9 mouse cellular contexts compared by ENCODE assay signal in genomic region chr5:105492367-105493246, GRCm38 (mm10). TPM values are rescaled to one million over a fixed set of nuclear protein-coding genes. Genes with fewer than 3 reads are reported as not detected.
DNase-seq lines count a peak whose midpoint lies in the region; ATAC-seq and TF ChIP-seq lines count a peak whose summit lies in the region.
"Had no signal": no experiment of that assay in that cellular context is flagged by ENCODE, and none has a peak within 500 bp of the region (broad histone marks: within the 10 kb centered on the region; RNA-seq: fewer than 3 reads in every experiment).

No protein-coding gene starts in this region.

- 0 out of 4 replicates have a peak, but pooled peaks of 1 of the 2 experiments have one; percentile 28 for TF ChIP-seq POLR2A in MEL (IDR thresholded peaks at IDR 0.05; ENCODE audit: control insufficient read depth in 1 of 2, insufficient read depth in 1 of 2, low read depth in 1 of 2, low read length in 2 of 2, poor library complexity in 1 of 2)

- peak; percentile 60 for TF ChIP-seq RAD21 in MEL (IDR thresholded peaks at IDR 0.05; ENCODE audit: low read depth, low read length)

- no peaks in the 10 kb centered on the region for H3K9me3 ChIP-seq in hindbrain, embryonic 11.5 days (ENCODE audit: control insufficient read depth, low read length)
- no peaks in the 10 kb centered on the region for H3K9me3 ChIP-seq in hindbrain, embryonic 10.5 days
- H3K9me3 ChIP-seq in MEL (replicated peaks; ENCODE audit: insufficient read depth, low read length) = no peaks in the 10 kb centered on the region
- H3K9me3 ChIP-seq in midbrain, embryonic 13.5 days = no peaks in the 10 kb centered on the region
- no peaks in the 10 kb centered on the region for H3K9me3 ChIP-seq in liver, embryonic 11.5 days (ENCODE audit: control insufficient read depth, low read length)
- H3K9me3 ChIP-seq: neural tube, embryonic 12.5 days had no signal

- TF ChIP-seq CTCF in MEL (IDR thresholded peaks at IDR 0.05 in 2 of 3, conservative IDR thresholded peaks at IDR 0.05 in 1 of 3; ENCODE audit: control insufficient read depth in 1 of 3, insufficient read depth in 1 of 3, low read depth in 2 of 3, low read length in 3 of 3, poor library complexity in 1 of 3, severe bottlenecking in 1 of 3) = peak; percentile 52 to 68 (median 54)

- 42% methylated on average over 10 of the region's 10 CpGs for WGBS in hindbrain, embryonic 11.5 days
- WGBS in hindbrain, embryonic 10.5 days = 39% methylated on average over 10 of the region's 10 CpGs
- WGBS in midbrain, embryonic 13.5 days = 7% methylated on average over 10 of the region's 10 CpGs
- WGBS in liver, embryonic 11.5 days = 64% methylated on average over 10 of the region's 10 CpGs

- peak; percentile 74 to 84 for TF ChIP-seq EP300 in MEL (IDR thresholded peaks at IDR 0.05; ENCODE audit: low read depth in 1 of 2, low read length in 2 of 2)

- no peak overlapping the region for H3K4me3 ChIP-seq in hindbrain, embryonic 11.5 days (ENCODE audit: low read depth, low read length)
- H3K4me3 ChIP-seq in hindbrain, embryonic 10.5 days = no peak overlapping the region
- peak overlapping the region; percentile 6 to 16; a peak in 3 of 4 replicates for H3K4me3 ChIP-seq in MEL (ENCODE audit: control insufficient read depth in 1 of 2, insufficient read depth in 1 of 2, low read depth in 2 of 2, low read length in 2 of 2)
- H3K4me3 ChIP-seq in midbrain, embryonic 13.5 days (replicated peaks) = no peak overlapping the region
- no peak overlapping the region for H3K4me3 ChIP-seq in liver, embryonic 11.5 days (ENCODE audit: low read depth, low read length)
- H3K4me3 ChIP-seq: neural tube, embryonic 12.5 days had no signal

- H3K4me2 ChIP-seq in hindbrain, embryonic 11.5 days (replicated peaks; ENCODE audit: low read depth, low read length) = no peak overlapping the region
- no peak overlapping the region for H3K4me2 ChIP-seq in midbrain, embryonic 13.5 days (replicated peaks)
- H3K4me2 ChIP-seq in liver, embryonic 11.5 days = no peak overlapping the region
- H3K4me2 ChIP-seq: neural tube, embryonic 12.5 days had no signal

- no peaks in the 10 kb centered on the region for H3K36me3 ChIP-seq in hindbrain, embryonic 11.5 days (ENCODE audit: control insufficient read depth, insufficient read depth, low read length)
- peaks cover 15% of the 10 kb centered on the region for H3K36me3 ChIP-seq in hindbrain, embryonic 10.5 days
- H3K36me3 ChIP-seq in MEL (ENCODE audit: control insufficient read depth in 1 of 2, insufficient read depth in 2 of 2, low read length in 2 of 2) = peaks cover 0 to 21% of the 10 kb centered on the region in 2 experiments; a peak in 2 of 4 replicates
- 0 out of 2 replicates have a peak, but pooled peaks cover 5% of the 10 kb centered on the region for H3K36me3 ChIP-seq in midbrain, embryonic 13.5 days
- H3K36me3 ChIP-seq in liver, embryonic 11.5 days (ENCODE audit: control insufficient read depth, insufficient read depth, low read length) = no peaks in the 10 kb centered on the region
- H3K36me3 ChIP-seq: neural tube, embryonic 12.5 days had no signal

- peak; percentile 24 for DNase-seq in hindbrain, embryonic 11.5 days (ENCODE audit: low spot score)
- no peak for DNase-seq in hindbrain, embryonic 10.5 days (ENCODE audit: low spot score)
- peak; percentile 89 for DNase-seq in MEL (ENCODE audit: low read depth, low spot score)
- peak; percentile 55 to 57 for DNase-seq in cerebellum, postnatal 36 days
- DNase-seq in kidney, adult 9 months = peak; percentile 57
- no peak for DNase-seq in frontal cortex, postnatal 10 days (ENCODE audit: low spot score in 2 of 2)
- no peak for DNase-seq in liver, embryonic 11.5 days (ENCODE audit: low spot score)

- ATAC-seq in hindbrain, embryonic 11.5 days (ENCODE audit: low FRiP score) = no peak
- peak; percentile 49 for ATAC-seq in midbrain, embryonic 13.5 days
- no peak for ATAC-seq in liver, embryonic 11.5 days (replicated peaks; ENCODE audit: low FRiP score)

- H3K27ac ChIP-seq in hindbrain, embryonic 11.5 days (ENCODE audit: low read depth, low read length) = no peak overlapping the region
- H3K27ac ChIP-seq in hindbrain, embryonic 10.5 days = no peak overlapping the region
- H3K27ac ChIP-seq in MEL (ENCODE audit: control insufficient read depth, low read depth, low read length) = peak overlapping the region; percentile 68
- 0 out of 2 replicates have a peak overlapping the region, but pooled peaks have one; percentile 45 for H3K27ac ChIP-seq in midbrain, embryonic 13.5 days
- no peak overlapping the region for H3K27ac ChIP-seq in liver, embryonic 11.5 days (ENCODE audit: low read depth, low read length)
- H3K27ac ChIP-seq: neural tube, embryonic 12.5 days had no signal

- H3K4me1 ChIP-seq in hindbrain, embryonic 11.5 days (replicated peaks; ENCODE audit: control insufficient read depth, insufficient read depth, low read length) = peaks cover 3% of the 10 kb centered on the region; the same call in 1 of the 2 replicates
- H3K4me1 ChIP-seq in hindbrain, embryonic 10.5 days (replicated peaks) = peaks cover 51% of the 10 kb centered on the region
- H3K4me1 ChIP-seq in MEL (ENCODE audit: control insufficient read depth in 1 of 2, insufficient read depth in 2 of 2, low read length in 2 of 2) = peaks cover 9 to 19% of the 10 kb centered on the region in 2 experiments
- peaks cover 50% of the 10 kb centered on the region for H3K4me1 ChIP-seq in midbrain, embryonic 13.5 days (replicated peaks)
- H3K4me1 ChIP-seq in liver, embryonic 11.5 days (replicated peaks; ENCODE audit: control insufficient read depth, insufficient read depth, low read length) = 0 out of 2 replicates have a peak, but pooled peaks cover 4% of the 10 kb centered on the region

- H3K27me3 ChIP-seq in hindbrain, embryonic 11.5 days (ENCODE audit: control insufficient read depth, insufficient read depth, low read length) = no peaks in the 10 kb centered on the region
- peaks cover 28% of the 10 kb centered on the region for H3K27me3 ChIP-seq in hindbrain, embryonic 10.5 days (ENCODE audit: insufficient read depth, poor library complexity, severe bottlenecking)
- no peaks in the 10 kb centered on the region for H3K27me3 ChIP-seq in MEL (ENCODE audit: control insufficient read depth in 1 of 2, insufficient read depth in 2 of 2, low read length in 2 of 2)
- peaks cover 19% of the 10 kb centered on the region; the same call in 1 of the 2 replicates for H3K27me3 ChIP-seq in midbrain, embryonic 13.5 days
- no peaks in the 10 kb centered on the region for H3K27me3 ChIP-seq in liver, embryonic 11.5 days (replicated peaks; ENCODE audit: control insufficient read depth, insufficient read depth, low read length)
- H3K27me3 ChIP-seq: neural tube, embryonic 12.5 days had no signal

- no peaks in the 10 kb centered on the region for H3K79me2 ChIP-seq in MEL (ENCODE audit: control insufficient read depth, insufficient read depth, low read length, poor library complexity)

- H3K9ac ChIP-seq in hindbrain, embryonic 11.5 days (ENCODE audit: low read depth, low read length) = no peak overlapping the region
- peak overlapping the region; percentile 30 for H3K9ac ChIP-seq in MEL (ENCODE audit: control insufficient read depth, low read depth, low read length, poor library complexity, severe bottlenecking)
- no peak overlapping the region for H3K9ac ChIP-seq in midbrain, embryonic 13.5 days (replicated peaks)
- no peak overlapping the region for H3K9ac ChIP-seq in liver, embryonic 11.5 days (ENCODE audit: low read depth, low read length)
- H3K9ac ChIP-seq: neural tube, embryonic 12.5 days had no signal

TF ChIP-seq in MEL, 35 proteins besides CTCF, POLR2A, EP300 and RAD21 (continues in another document):
- TF ChIP-seq USF1 (IDR thresholded peaks at IDR 0.05; ENCODE audit: low read depth, low read length) (no peak), MAZ (IDR thresholded peaks at IDR 0.05; ENCODE audit: low read depth, low read length) (no peak), TAL1 (IDR thresholded peaks at IDR 0.05; ENCODE audit: low read length) (no peak), GABPA (IDR thresholded peaks at IDR 0.05; ENCODE audit: low read depth, low read length) (no peak), SMC3 (IDR thresholded peaks at IDR 0.05; ENCODE audit: low read depth, low read length) (peak; percentile 74), E2F4 (IDR thresholded peaks at IDR 0.05; ENCODE audit: borderline replicate concordance, low read depth, low read length) (no peak), NRF1 (IDR thresholded peaks at IDR 0.05; ENCODE audit: insufficient read depth, low read depth, low read length, poor library complexity, severe bottlenecking) (no peak), USF2 (IDR thresholded peaks at IDR 0.05; ENCODE audit: borderline replicate concordance in 1 of 2, insufficient read depth in 1 of 2, low read depth in 1 of 2, low read length in 2 of 2) (no peak), MAFK (IDR thresholded peaks at IDR 0.05; ENCODE audit: borderline replicate concordance, low read depth, low read length) (no peak), CHD2 (IDR thresholded peaks at IDR 0.05; ENCODE audit: low read length) (no peak), ZNF384 (IDR thresholded peaks at IDR 0.05; ENCODE audit: low read depth, low read length) (peak; percentile 89), RCOR1 (IDR thresholded peaks at IDR 0.05; ENCODE audit: low read depth, low read length) (peak; percentile 88), TBP (IDR thresholded peaks at IDR 0.05; ENCODE audit: low read depth, low read length) (no peak), ZMIZ1 (IDR thresholded peaks at IDR 0.05; ENCODE audit: low read depth, low read length) (no peak), BHLHE40 (IDR thresholded peaks at IDR 0.05; ENCODE audit: borderline replicate concordance, low read depth, low read length) (no peak), ZKSCAN1 (IDR thresholded peaks at IDR 0.05; ENCODE audit: low read depth, low read length) (no peak), ZC3H11A (IDR thresholded peaks at IDR 0.05; ENCODE audit: low read depth, low read length) (peak; percentile 78), POLR2AphosphoS2 (IDR thresholded peaks at IDR 0.05; ENCODE audit: low read length) (no peak), SIN3A (IDR thresholded peaks at IDR 0.05; ENCODE audit: low read length) (no peak; the same call in none of the 2 replicates), UBTF (IDR thresholded peaks at IDR 0.05; ENCODE audit: borderline replicate concordance, insufficient read depth, low read depth, low read length) (no peak)

RNA-seq across cellular contexts. Expression of gene Lrrc8c, which starts 26.6 kb away (rescaled TPM):
- polyA plus RNA-seq in hindbrain, embryonic 11.5 days (2014; fragmentation: Nextera tagmentation; extraction: Ambion mirVana) = 13.5 and 15.7 TPM in 2 replicates
- polyA plus RNA-seq in hindbrain, embryonic 10.5 days (2016; fragmentation: Nextera tagmentation; extraction: Ambion mirVana) = 10.2 and 11.6 TPM in 2 replicates
- 25.5 and 33.0 TPM in 2 replicates for total RNA-seq in MEL (2012; rRNA removed)
- 10 to 100 TPM in 1 of 2 experiments, not detected in 1; 46.0 TPM for polyA plus RNA-seq in MEL (2012; ENCODE audit: insufficient read depth in 1 of 2, insufficient read length in 2 of 2, low read depth in 1 of 2, low replicate concordance in 2 of 2, missing spikeins in 1 of 2)
- polyA plus RNA-seq in midbrain, embryonic 13.5 days (2015; fragmentation: Nextera tagmentation; extraction: Ambion mirVana) = 8.2 and 9.7 TPM in 2 replicates
- polyA plus RNA-seq in liver, embryonic 11.5 days (2014; fragmentation: Nextera tagmentation; extraction: Ambion mirVana) = 30.4 and 33.8 TPM in 2 replicates

Comparison
In these comparisons a context has a peak if more than half of its experiments do, and no peak if none do; other contexts are left out.
1. DNase-seq: peak in hindbrain, embryonic 11.5 days (single experiment), MEL (single experiment), cerebellum, postnatal 36 days (2 of 2) and kidney, adult 9 months (single experiment); none in hindbrain, embryonic 10.5 days (single experiment), frontal cortex, postnatal 10 days (0 of 2) and liver, embryonic 11.5 days (single experiment).
2. H3K27ac ChIP-seq: peak in MEL (single experiment) and midbrain, embryonic 13.5 days (single experiment); none in hindbrain, embryonic 11.5 days (single experiment), hindbrain, embryonic 10.5 days (single experiment) and liver, embryonic 11.5 days (single experiment).
3. H3K4me3 ChIP-seq: peak in MEL (2 of 2); none in hindbrain, embryonic 11.5 days (single experiment), hindbrain, embryonic 10.5 days (single experiment), midbrain, embryonic 13.5 days (single experiment) and liver, embryonic 11.5 days (single experiment).